Mouse (Mus musculus): ENCODE measurements around the gene Akap6. TPM values are rescaled to one million over a fixed set of nuclear protein-coding genes. Genes with fewer than 3 reads are reported as not detected.
A peak's percentile ranks its signal among the peaks of the same experiment; 100 is the strongest.

Akap6 gene
- polyA plus RNA-seq, 1 experiment from 2014 or later = 0.11 TPM

GRCm38 (mm10) chr12:52876065-52876464 lies 176.9 kb downstream of the Akap6 start:
- ATAC-seq (replicated peaks; ENCODE audit: low FRiP score, low read depth) = no peak
- no peak overlapping the region for H3K4me2 ChIP-seq (ENCODE audit: low read length)
- H3K27me3 ChIP-seq (ENCODE audit: insufficient read depth, low read length) = no peaks in the 10 kb centered on the region
- no peak for DNase-seq (ENCODE audit: low spot score)
- 64% methylated on average over 4 of the region's 4 CpGs for WGBS
- H3K9me3 ChIP-seq (replicated peaks; ENCODE audit: low read length) = no peaks in the 10 kb centered on the region
- no peak overlapping the region for H3K9ac ChIP-seq (ENCODE audit: low read depth, low read length)
- H3K4me3 ChIP-seq (replicated peaks; ENCODE audit: low read depth, low read length) = no peak overlapping the region
- no peaks in the 10 kb centered on the region for H3K36me3 ChIP-seq (ENCODE audit: insufficient read depth, low read length)
- H3K27ac ChIP-seq = no peak overlapping the region
- H3K4me1 ChIP-seq (replicated peaks; ENCODE audit: insufficient read depth, low read length) = no peaks in the 10 kb centered on the region
- TF ChIP-seq CTCF (IDR thresholded peaks at IDR 0.05; ENCODE audit: low read depth) = no peak

GRCm38 (mm10) chr12:52876978-52877769 lies 178.0 kb downstream of the Akap6 start:
- no peaks in the 10 kb centered on the region for H3K36me3 ChIP-seq (ENCODE audit: insufficient read depth, low read length)
- H3K4me2 ChIP-seq (ENCODE audit: low read length) = no peak overlapping the region
- 89% methylated on average over 8 of the region's 8 CpGs for WGBS
- ATAC-seq (replicated peaks; ENCODE audit: low FRiP score, low read depth) = no peak
- no peaks in the 10 kb centered on the region for H3K9me3 ChIP-seq (replicated peaks; ENCODE audit: low read length)
- no peak overlapping the region for H3K27ac ChIP-seq
- no peak overlapping the region for H3K4me3 ChIP-seq (replicated peaks; ENCODE audit: low read depth, low read length)
- no peaks in the 10 kb centered on the region for H3K27me3 ChIP-seq (ENCODE audit: insufficient read depth, low read length)
- TF ChIP-seq CTCF (IDR thresholded peaks at IDR 0.05; ENCODE audit: low read depth) = no peak
- H3K9ac ChIP-seq (ENCODE audit: low read depth, low read length) = no peak overlapping the region
- H3K4me1 ChIP-seq (replicated peaks; ENCODE audit: insufficient read depth, low read length) = no peaks in the 10 kb centered on the region
- no peak for DNase-seq (ENCODE audit: low spot score)

GRCm38 (mm10) chr12:52879324-52879723 lies 180.1 kb downstream of the Akap6 start:
- no peak overlapping the region for H3K9ac ChIP-seq (ENCODE audit: low read depth, low read length)
- no peaks in the 10 kb centered on the region for H3K36me3 ChIP-seq (ENCODE audit: insufficient read depth, low read length)
- no peaks in the 10 kb centered on the region for H3K27me3 ChIP-seq (ENCODE audit: insufficient read depth, low read length)
- H3K4me2 ChIP-seq (ENCODE audit: low read length) = no peak overlapping the region
- WGBS = 72% methylated on average over 8 of the region's 8 CpGs
- no peak overlapping the region for H3K27ac ChIP-seq
- DNase-seq (ENCODE audit: low spot score) (peak; percentile 62), ATAC-seq (replicated peaks; ENCODE audit: low FRiP score, low read depth) (peak; percentile 43; the same call in 1 of the 2 replicates)
- no peaks in the 10 kb centered on the region for H3K4me1 ChIP-seq (replicated peaks; ENCODE audit: insufficient read depth, low read length)
- TF ChIP-seq CTCF (IDR thresholded peaks at IDR 0.05; ENCODE audit: low read depth) = no peak
- no peak overlapping the region for H3K4me3 ChIP-seq (replicated peaks; ENCODE audit: low read depth, low read length)
- H3K9me3 ChIP-seq (replicated peaks; ENCODE audit: low read length) = no peaks in the 10 kb centered on the region

- H3K36me3 ChIP-seq (ENCODE audit: insufficient read depth, low read length) = no peaks in the 10 kb centered on the region
- no peak overlapping the region for H3K4me2 ChIP-seq (ENCODE audit: low read length)
- no peak overlapping the region for H3K27ac ChIP-seq
- 66% methylated on average over 7 of the region's 7 CpGs for WGBS
- no peak overlapping the region for H3K4me3 ChIP-seq (replicated peaks; ENCODE audit: low read depth, low read length)
- H3K4me1 ChIP-seq (replicated peaks; ENCODE audit: insufficient read depth, low read length) = no peaks in the 10 kb centered on the region
- no peak for TF ChIP-seq CTCF (IDR thresholded peaks at IDR 0.05; ENCODE audit: low read depth)
- ATAC-seq (replicated peaks; ENCODE audit: low FRiP score, low read depth) = no peak
- H3K9me3 ChIP-seq (replicated peaks; ENCODE audit: low read length) = no peaks in the 10 kb centered on the region
- no peaks in the 10 kb centered on the region for H3K27me3 ChIP-seq (ENCODE audit: insufficient read depth, low read length)
- H3K9ac ChIP-seq (ENCODE audit: low read depth, low read length) = no peak overlapping the region
- DNase-seq (ENCODE audit: low spot score) = no peak
Measured at GRCm38 (mm10) chr12:52892519-52892918, 193.3 kb downstream of the Akap6 start.

GRCm38 (mm10) chr12:52893656-52894405 lies 194.6 kb downstream of the Akap6 start:
- Histone ChIP-seq H3K4me2 (ENCODE audit: low read length) (no peak overlapping the region), H3K9ac (ENCODE audit: low read depth, low read length) (no peak overlapping the region), H3K27ac (no peak overlapping the region), H3K36me3 (ENCODE audit: insufficient read depth, low read length) (no peaks in the 10 kb centered on the region), H3K27me3 (ENCODE audit: insufficient read depth, low read length) (no peaks in the 10 kb centered on the region), H3K4me1 (replicated peaks; ENCODE audit: insufficient read depth, low read length) (no peaks in the 10 kb centered on the region), H3K4me3 (replicated peaks; ENCODE audit: low read depth, low read length) (no peak overlapping the region), H3K9me3 (replicated peaks; ENCODE audit: low read length) (no peaks in the 10 kb centered on the region)
- 61% methylated on average over 11 of the region's 11 CpGs for WGBS
- DNase-seq (ENCODE audit: low spot score) (peak; percentile 22), ATAC-seq (replicated peaks; ENCODE audit: low FRiP score, low read depth) (no peak)
- no peak for TF ChIP-seq CTCF (IDR thresholded peaks at IDR 0.05; ENCODE audit: low read depth)

GRCm38 (mm10) chr12:52895672-52896460 lies 196.7 kb downstream of the Akap6 start:
- no peaks in the 10 kb centered on the region for H3K9me3 ChIP-seq (replicated peaks; ENCODE audit: low read length)
- H3K36me3 ChIP-seq (ENCODE audit: insufficient read depth, low read length) = no peaks in the 10 kb centered on the region
- H3K4me2 ChIP-seq (ENCODE audit: low read length) = no peak overlapping the region
- H3K4me3 ChIP-seq (replicated peaks; ENCODE audit: low read depth, low read length) = no peak overlapping the region
- WGBS = 35% methylated on average over 5 of the region's 6 CpGs
- TF ChIP-seq CTCF (IDR thresholded peaks at IDR 0.05; ENCODE audit: low read depth) = peak; percentile 87
- DNase-seq (ENCODE audit: low spot score) (peak; percentile 93), ATAC-seq (replicated peaks; ENCODE audit: low FRiP score, low read depth) (peak; percentile 75)
- H3K4me1 ChIP-seq (replicated peaks; ENCODE audit: insufficient read depth, low read length) = no peaks in the 10 kb centered on the region
- H3K9ac ChIP-seq (ENCODE audit: low read depth, low read length) = no peak overlapping the region
- H3K27ac ChIP-seq = no peak overlapping the region
- H3K27me3 ChIP-seq (ENCODE audit: insufficient read depth, low read length) = no peaks in the 10 kb centered on the region
